Mouse (Mus musculus): ENCODE data around the gene Rbp7.

DNA sequence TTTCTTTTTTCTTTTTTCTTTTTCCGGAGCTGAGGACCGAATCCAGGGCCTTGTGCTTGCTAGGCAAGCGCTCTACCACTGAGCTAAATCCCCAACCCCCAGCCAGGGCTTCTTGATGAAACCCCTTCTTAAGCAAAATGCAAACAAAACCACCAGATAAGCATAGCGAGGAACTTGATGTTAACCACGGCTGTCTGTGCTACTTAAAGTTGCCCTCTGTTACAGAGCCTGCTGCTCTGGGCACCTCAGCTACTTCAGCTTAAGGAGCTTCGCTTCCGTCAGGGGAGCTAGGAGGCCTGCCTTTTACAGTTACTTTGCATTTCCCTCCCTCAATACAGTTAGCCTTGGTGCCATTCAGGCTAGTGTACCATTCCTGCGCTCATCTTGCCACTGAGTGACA, 44.1 kb upstream of the Rbp7 start:
- TF ChIP-seq CTCF (IDR thresholded peaks at IDR 0.05; ENCODE audit: low read depth, low read length) (no peak), POLR2A (IDR thresholded peaks at IDR 0.05; ENCODE audit: insufficient read depth, low read length) (no peak)
